Mouse (Mus musculus) NIH3T3 (cell line): ENCODE measurements around the gene Cnst.

Source experiments
- DNase-seq: peaks from one replicate; pipeline ENCODE4 v3.0.0-alpha.2; 2012; ENCODE audit warnings: low read depth

Cnst gene

DNA sequence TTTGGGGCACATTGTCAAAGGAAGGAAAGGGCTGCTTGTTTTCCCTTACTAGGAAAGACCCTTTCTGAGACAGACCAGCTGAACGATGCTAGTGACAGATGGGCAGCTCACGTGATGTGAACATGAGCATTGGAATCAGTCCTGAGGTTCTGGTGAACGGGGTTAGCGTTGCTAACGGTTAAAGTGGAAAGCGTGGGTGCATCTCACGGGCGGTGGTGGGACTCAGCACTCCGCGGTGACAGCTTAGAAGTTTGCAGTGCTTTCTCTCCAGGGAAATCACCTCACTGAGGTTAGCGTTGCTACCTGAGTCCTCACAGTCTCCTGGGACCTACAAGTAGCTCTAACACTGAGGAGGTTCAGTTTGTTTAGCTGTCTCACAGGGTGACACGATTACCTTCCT, 45.5 kb downstream of the Cnst start:
- no peak for DNase-seq

DNA sequence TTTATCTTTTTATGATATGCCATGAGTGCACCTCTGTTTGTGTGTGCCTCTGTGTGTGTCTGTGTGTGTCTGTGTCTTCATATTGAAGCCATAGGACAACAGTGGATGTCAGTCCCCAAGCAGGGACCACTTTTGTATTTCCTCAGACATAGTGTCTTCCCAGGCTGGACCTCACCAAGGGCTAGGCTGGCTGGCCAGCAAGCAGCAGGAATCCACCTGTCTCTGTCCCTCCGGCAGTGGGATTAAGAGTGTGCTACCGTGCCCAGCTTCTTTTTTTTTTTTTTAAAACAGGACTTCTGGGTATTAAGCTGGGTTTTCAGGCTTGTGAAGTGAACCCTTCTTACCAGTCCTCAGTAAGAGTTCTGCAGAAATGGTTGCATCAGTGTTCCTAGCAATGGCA, 46.0 kb downstream of the Cnst start:
- no peak for DNase-seq

DNA sequence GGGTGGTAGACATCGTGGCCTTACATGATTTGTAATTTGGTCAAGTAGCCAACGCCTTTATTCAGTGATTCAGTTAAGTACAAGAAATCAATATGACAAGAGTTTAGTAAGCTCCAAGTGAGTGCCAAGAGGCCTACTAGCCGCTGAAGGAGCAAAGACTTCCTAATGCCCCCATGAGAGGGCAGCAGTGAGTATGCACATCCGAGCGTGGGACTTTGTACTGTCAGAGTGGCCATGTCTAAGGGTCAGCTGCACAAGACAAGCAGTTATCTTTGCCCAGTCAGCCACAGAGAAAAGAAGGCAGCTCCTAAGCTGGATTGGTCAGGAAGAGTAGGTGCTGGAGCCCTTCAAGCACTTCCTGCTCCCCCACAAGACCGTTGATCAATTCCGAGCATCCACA, 46.8 kb downstream of the Cnst start:
- no peak for DNase-seq

DNA sequence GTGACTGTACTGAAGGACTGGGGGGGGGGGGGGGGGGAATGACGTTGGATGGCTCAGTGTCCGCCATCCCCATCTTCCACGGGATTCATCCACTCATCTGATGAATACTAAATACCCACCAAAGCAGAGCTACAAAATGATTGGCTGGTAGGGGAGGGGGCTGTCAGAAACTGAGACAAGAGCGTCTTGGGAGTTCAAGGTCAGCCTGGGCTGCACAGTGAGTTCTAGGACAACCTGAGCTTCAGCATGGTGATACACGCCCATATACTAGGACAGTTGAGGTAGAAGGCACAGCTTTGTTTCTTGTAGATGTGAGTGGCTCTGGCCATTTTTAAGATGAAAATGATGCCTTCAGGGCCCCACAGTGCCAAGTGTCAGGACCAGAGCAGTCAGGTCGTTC, 52.2 kb downstream of the Cnst start:
- no peak for DNase-seq

DNA sequence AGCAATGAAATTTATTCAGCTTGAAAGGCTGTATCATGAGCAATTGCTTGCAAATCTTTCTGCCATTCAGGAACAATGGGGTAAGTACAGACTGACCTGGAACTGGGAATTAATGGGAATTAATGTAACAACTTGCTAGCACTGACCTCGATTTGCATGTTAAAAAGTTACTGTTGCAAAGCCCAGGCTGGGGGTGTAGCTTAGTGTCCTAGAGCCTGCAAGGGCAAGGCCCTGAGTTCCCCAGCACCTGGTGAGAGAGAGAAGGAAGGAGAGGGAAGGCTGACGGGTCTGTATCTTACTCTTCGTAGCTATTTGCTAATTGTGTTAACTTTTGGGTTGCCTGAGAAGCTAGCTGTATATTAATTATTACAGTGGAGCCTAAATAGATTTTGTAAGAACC, 58.4 kb downstream of the Cnst start:
- no peak for DNase-seq

DNA sequence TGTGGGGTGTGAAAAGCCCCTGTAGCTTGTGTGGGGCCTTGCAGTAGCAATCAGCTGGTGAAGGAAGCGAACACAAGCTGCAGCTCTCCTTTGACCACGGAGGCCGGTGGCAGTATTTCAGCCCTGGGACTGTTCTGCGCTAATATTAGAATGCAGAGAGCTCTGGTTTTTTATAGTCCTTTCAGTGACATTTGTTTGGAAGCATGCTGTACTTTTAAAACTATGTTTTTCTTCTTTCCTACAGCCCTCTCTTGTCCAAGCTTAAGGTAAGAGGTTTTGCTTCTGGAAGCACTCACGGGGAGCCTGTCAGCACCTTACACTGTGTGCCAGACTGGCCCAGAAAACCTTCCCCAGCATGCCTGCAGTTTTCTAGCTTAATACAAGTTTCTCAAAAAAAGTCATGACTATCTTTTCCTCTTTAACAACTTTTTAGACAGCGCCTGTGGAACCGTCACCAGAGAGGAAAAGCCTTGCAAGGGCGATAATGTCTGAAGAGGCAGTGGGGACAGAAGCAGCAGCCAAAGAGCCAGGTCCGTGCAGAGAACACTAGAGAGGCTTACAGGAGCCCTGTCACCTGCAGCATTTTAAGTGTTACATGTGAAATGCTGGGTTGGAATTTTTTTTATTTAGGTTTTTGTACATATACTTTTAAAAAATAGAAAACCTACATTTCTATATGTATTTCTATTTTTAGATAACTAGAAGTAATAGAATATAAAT, 60.0 kb downstream of the Cnst start:
- no peak for DNase-seq

DNA sequence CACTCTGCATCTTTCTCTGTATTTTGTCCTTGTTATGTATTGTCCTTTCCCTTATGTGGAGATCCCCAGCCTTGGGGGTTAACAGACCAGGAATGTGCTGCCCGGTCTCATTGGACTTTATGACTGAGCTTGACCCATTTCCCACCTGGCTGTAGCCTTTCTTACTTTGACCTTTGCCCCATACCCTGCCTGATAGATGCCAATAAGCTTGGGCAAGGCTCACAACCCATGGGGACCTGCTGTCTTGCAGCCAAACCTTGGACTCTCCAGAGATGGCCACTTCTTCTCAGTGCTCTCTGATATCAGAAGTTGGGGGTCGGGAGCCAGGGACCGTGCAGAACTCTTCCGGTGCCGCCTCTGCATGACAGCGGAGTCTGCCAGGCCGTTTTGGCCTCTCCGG, 62.4 kb downstream of the Cnst start:
- no peak for DNase-seq

DNA sequence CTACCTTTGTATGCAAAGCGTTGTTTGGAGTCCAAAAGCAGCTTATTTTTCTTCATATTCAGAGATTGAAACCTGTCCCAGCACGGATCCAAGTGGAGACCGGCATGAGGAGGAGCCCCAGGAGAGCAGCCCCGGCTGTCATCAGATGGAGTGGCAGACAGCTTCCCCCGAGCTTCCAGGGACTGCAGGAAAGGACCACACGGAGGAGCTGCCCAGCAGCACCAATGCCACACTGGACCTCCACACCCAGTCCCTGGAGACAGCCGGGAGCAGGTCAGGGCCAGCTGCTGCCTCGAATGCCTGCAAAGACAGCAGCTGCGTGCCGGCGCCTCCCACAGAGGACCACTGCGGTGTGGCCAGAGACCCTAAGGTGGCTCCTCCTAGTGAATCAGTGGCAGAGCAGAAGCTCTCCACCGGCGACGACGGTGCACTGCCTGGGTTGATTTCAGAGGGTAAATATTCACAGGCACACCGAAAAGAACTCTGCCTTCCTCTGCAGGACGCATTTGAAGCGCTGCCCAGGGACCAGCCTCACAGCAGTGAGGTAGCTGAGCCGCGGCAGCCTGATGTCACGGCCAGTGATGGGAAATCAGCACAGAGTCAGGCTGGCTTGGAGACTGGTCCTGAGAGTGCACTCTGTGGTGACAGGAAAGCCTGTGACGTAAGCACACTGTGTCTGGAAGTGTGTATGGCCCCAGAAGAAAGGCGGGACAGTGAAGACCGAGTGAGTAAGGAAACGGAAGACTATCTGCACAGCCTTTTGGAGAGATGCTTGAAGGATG, 63.7 kb downstream of the Cnst start:
- DNase-seq = no peak

DNA sequence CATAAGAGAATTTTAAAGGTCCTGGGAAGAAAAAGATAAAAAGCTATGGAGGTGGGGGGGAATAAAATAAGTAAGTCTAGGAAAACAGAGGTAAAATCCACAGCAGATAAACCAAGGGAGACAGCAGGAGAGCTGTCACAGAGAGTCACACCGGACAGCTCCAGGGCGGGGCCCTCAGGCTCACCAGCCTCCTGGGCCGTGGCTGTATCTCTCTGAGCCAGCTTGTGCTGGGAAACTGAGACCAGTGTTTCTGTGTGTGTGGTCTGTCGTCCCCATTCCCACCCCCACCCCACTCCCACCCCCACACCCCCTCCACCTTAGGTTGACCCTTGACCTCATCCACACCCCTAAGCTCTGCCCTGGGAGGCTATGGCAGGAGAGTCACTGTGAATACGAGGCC, 65.0 kb downstream of the Cnst start:
- DNase-seq = no peak

DNA sequence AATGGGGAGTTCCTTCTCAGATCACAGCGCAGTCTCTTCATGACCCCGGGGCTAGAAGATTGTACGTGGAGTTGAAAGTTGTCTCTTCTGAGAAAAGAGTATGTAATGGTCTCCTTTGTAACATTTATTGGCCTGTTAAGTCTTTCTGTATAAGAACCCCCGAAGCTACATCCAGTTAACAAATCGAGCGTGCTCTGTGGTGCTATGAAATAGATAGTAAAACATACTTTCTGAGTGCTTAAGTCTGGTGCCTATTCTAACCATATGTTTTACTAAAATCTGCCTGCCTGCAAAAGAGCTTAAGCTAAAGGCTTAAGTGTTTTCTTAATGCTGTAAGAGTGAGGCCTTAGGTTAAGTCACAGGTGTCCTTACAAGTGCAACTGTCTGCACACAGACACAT, 66.2 kb downstream of the Cnst start:
- no peak for DNase-seq

DNA sequence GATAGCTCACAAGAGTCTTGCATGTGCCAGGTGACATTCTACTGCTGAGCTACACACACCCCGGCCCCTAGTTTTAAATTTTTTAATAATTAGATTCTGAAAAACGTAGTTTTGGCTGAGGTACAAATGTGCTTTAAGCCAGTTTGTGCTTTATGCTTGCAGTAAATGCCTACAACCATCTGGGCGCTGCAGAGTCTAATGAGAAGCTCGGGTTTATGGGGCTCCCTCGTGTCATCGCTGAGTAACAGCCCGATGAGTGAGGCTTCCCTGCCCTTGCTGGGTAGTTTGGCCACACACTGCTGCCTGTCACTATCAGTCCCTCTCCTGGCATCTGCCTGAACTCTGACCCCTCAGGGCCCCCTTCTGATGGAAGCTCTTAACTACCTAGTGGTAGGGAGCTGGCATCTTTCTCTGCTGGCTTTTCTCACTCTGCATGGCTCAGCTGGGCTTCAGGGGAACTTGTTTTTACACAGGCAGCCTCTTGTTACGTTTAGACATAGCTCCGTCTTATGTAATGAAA, 66.9 kb downstream of the Cnst start:
- no peak for DNase-seq

DNA sequence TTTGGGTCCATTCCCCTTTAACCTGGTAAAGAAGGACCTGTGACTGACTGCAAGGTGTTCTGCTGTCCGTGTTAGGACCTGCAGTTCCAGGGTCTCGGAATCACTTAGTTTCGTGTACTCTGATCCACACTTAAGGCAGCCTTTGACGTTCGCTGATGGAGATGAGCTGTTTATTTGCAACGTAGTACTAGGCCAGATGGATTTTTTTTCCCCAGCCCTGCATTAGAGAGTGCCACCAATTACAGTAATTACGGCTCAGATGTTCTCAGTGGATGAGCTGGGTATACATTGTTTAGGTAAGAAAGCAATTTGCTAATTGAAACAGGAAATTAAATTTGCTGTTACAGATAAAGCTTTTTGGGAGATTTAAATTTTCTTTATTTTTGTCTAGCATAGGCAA, 71.3 kb downstream of the Cnst start:
- no peak for DNase-seq

DNA sequence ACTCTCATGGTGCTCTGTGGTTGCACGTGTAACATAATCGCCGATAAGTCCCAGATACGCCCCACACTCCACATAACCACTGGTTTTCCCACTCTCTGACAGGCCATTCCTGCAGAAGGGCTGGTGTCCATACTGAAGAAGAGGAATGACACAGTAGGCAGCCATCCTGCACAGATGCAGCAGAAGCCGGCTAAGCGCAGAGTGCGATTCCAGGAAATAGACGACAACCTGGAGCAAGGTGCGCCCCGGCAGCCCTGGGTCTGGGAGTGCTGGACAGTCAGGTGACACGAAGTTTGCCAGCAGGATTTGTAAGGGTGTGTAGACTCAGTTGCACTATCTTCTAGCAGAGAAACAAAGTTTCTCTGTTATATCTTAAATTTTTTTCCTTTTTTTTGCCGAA, 76.5 kb downstream of the Cnst start:
- DNase-seq = no peak

DNA sequence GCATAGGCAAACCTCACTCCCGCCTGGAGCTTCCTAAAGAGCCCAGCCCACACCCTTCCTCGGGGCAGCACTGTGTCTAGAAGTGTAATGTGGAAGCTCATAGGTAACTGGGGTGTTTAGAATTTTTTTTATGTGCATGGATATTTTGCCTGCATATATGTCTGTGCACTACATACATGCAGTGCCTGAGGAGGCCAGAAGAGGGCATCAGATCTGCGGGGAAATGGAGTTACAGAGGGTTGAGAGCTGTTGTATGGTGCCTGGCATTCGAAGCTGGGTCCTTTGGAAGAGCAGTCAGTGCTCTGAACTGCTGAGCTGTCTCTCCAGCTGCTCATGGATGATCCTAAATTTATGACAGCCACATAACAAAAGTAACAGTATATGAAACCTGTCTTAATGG, 77.5 kb downstream of the Cnst start:
- peak; percentile 73 for DNase-seq

DNA sequence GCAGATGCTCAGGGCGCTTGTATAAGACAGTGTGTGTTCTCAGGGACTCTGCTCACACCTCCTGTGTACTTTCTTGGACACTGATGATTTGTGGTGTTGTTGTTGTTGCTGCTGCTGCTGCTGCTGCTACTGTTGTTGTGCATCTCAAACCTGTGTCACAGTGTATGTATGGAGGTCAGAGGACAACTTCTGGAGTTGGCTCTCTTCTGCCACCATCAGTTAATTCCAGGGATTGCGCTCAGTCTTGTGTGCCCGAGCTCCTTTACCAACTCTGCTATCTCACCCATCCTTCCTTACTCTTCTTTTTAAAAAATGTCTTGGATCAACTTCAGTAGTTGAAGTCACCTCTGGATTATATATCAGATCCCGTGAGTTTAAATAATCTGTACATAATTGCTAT, 78.2 kb downstream of the Cnst start:
- DNase-seq = peak; percentile 68

DNA sequence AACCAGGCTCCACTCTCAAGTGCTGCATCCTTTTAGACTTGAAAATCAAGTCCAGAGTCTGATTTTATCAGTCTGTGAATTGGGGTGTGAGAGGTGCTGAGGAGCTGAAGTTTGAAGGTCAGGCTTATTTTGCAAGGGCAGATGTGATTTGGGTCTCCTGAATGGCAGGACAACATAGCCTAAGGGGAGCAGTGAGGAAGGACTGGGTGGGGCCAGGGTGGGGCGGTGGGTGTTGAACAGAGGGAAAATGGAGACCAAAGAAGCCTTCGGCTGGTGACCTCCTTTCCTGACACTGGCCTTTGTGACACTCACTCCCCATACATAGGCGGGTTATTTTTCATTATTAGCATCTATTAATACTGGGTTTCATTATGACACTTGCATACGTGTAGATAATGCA, 81.7 kb downstream of the Cnst start:
- DNase-seq = no peak

DNA sequence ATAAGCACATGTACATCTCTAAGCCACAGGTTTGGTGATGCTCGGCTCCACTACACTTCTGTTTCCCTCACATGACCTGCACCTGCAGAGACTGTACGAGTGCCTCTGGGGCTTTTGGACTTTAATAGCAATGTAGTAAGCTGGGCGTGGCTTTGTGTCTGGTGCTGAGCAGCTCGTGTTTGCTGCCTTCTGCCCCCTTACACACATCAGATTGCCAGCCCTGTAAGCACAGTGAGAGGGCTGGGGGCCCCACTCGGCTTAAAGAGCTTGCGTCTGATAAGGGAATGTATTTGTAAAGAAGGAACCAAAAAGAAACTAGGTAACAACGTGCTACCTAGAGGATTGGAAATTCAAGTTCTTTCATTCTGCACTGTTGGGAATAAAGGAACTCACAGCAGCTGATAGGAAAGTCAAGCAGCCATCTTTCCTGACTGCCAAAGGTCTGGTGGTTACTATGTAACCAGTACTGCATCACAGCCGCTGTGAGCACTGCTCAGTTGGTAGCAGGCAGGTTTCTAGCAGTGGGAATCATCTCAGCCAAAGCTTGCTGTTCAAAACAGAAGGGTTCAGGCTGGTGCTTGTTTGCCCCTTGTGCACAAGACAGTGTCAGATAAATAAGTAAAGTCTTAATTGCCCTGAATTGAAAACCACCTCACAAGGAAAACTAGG, 82.4 kb downstream of the Cnst start:
- no peak for DNase-seq

DNA sequence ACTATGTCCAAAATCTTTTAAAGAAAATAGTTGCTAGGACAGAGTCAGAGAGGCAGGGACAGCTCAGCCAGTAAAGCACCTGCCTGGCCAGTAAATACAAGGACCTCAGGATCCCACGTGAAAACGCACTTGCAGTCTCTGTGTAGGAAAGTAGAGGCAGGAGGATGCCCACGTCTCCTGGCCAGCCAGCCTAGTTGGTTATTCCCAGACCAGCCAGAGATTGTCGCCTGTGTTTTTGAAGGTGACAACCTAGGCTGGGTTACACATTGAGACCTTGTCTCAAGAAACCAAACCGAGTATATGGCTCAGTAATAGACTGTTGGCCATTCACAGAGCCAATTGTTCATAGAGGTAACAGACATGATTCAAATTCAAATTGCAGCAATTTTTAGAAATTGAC, 83.1 kb downstream of the Cnst start:
- no peak for DNase-seq

DNA sequence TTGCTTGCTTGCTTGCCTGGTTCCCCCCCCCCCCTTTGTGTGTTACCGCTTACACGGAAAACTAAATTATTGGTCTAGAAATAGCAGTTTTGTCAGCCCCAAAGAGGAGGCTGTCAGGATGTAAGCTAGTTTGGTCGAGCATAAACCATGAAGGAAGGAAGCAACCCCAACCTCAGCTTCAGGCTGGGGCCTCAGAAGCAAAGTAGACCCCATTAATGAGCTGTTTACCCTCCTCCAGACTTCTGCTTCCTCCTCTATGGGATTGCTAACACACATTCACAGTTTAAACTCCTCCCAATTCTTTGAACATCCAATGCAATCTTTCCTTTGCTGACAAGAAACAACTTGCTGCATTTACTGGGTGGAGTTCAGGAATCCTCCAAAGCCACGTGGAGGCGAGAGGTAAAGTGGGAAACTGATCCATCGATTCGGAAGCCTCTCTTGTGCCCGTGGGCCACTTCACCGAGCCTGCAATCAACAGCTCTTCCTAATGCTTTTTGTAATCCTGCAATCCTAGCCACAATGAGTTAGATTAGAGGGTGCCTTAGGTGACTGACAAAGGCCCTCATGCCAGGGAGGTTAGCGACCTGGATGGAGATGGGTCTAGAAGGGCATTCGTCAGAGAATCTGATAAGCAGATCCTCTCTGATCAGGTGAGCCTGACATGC, 86.7 kb downstream of the Cnst start:
- no peak for DNase-seq

DNA sequence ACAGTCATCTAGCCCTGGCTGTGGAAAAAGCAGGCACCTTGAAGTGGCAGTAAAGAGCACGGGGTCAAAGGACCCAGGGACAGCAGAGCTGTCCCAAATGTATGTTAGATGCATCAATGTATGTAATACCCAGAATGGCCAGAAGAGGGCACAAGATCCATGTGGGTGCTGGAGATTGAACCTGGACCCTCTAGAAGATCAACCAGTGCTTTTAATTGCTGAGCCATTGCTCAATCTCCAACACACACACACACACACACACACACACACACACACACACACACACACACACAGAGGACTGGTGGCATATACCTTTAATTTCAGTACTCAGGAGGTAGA, 87.2 kb downstream of the Cnst start:
- peak; percentile 66 for DNase-seq

DNA sequence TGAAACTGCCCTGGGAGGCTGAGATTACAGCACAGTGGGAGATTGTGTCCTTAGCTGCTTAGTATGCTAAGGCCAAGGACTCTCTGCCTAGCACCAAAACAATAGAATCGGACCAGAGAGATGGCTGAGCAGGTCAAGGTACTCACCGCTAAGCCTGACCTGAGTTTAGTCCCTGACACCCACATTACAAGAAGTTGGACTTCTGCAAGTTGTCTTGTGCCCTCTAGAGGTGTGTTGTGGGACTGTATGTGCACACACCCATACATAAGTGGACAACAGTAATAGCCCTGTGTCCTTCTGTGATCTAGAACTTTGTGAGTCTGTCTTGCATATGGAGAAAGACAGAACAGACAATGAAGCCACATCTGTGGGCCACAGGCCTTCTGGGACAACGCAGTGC, 88.0 kb downstream of the Cnst start:
- no peak for DNase-seq

DNA sequence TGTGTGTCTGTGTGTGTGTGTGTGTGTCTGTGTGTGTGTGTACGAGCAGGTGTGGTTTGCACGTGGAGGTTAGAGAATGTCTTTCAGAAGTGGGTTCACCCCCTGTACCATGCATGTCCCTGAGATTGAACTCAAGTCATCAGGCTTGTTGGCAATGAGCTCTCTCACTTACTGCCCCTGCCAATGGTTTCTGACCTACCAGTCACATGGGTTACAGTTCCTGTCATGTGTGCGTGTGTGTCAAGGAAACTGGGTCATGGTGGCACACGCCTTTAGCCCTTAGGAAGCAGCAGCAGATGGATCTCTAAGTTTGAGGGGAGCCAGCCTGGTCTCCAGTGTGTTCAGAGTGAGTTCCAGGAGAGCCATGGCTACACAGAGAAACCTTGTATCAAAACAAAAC, 96.6 kb downstream of the Cnst start:
- DNase-seq = no peak

DNA sequence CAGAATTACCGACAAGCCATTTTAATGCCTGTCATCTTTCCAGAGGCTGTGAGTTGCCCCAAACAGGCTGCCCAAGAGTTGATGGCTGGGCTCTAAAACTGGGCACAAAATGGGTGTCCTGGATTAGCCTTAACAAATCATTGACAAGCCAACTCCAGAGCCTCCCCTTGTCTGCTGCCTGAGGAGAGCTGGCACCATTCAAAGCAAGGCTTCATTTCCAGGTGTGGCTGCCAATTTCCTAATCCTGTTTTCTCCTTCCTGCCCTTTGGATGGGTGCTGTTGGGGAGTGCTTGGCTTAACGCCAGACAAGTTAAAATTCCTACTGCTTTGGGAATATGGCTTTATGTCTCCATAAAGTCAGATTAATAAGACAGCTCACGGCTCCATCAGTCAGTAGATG, 98.0 kb downstream of the Cnst start:
- DNase-seq = no peak
